Mouse (Mus musculus): ENCODE data around the gene Tuba3b.

DNA sequence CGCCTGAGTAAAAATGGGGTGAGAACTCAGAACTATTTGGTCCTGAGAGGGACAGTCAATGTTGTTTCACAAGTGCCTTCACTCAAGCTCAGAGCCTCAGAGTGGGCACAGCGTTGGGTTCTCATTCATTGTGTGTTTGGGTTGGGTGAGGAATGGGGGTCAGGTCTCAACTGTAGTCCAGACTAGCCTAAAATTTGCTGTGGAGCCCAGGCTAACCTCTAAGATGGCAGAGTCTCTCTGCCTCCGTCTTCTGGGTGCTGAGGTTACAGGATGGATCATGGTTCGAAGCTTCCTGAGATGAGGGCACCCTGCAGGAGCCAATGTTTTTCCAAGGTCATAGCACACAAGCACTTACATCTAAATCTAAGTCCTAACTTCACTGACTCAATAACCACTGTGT lies 38.8 kb upstream of the Tuba3b start:
- TF ChIP-seq POLR2A (IDR thresholded peaks at IDR 0.05; ENCODE audit: borderline replicate concordance, insufficient read depth, low read length) (no peak), CTCF (IDR thresholded peaks at IDR 0.05; ENCODE audit: borderline replicate concordance, insufficient read depth, low read depth, low read length) (no peak)
